Mouse (Mus musculus): ENCODE measurements at regions not wholly inside any gene's neighbourhood (a gene's known extent, or its start where the extent isn't known, plus 50 kb on each side); places are given as distances from the start of the nearest gene placed in this dataset.
"Not testable (repeated sequence)": the region's sequence is repeated elsewhere in the genome, so short reads cannot be mapped to it uniquely, and the experiment has no call there.

DNA sequence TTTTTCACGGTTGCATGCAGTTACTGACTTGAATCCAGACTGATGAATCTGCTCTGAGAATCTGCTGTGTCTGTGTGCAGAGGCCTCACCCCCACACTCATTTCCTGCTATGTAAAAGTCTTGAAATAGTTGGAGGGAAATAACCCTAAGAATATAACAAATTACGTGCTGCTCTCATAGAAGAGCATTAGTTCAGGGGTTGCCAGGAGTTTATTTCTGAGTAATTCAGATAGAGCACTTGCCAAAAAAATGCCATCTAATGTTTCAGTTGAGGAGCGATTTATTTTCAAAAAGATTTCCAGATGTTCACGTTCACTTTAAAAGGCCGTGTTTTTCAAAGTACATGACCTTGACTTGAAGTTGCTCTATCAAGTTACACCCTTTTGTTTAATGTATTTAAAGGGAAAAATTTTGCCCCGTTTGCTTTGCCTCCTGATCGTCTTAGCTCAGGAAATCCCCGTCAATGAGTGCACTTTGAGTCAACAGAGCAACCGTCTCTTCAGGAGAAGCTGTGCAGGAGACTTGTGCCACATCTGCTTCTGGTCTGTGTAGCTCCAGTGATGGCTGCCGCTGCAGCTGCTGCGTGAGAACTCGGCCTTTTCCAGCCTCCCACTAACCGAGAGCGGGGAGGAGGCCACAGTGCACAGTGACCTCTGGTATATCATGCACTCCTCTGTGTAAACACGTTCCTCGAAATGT is 50.9 kb upstream of the Sec61g start:
- peak; percentile 78 for ATAC-seq

GRCm38 (mm10) chr11:16561727-16562126 is 53.4 kb upstream of the Sec61g start:
- no peak for ATAC-seq

DNA sequence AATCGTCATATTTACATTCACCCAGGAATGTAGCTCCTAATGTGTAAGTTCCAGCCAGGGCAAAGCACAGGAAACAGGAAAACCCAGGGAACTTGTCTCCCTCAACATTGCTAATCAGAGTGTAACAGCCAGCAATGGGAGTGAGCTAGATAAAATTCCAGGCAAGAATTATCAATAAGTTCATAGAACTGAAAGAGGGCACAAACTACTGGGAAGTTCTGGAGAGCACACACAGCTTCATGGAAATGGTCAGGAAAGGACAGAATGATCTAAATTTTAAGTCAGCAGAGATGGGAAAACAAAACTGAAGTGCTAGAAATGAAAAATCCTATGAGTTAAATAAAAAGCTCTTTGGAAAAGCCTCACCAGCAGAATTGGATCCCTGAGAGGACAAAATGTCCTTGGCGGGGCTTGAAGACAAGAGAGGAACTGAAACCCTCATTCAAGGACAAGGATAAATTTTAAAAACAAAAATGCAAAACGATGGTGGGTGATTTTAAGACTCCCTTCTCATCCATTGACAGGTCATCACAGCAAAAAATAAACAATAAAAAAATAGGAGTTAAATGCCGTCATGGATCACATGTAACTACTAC is 80.9 kb upstream of the Sec61g start:
- ATAC-seq: no peak

DNA sequence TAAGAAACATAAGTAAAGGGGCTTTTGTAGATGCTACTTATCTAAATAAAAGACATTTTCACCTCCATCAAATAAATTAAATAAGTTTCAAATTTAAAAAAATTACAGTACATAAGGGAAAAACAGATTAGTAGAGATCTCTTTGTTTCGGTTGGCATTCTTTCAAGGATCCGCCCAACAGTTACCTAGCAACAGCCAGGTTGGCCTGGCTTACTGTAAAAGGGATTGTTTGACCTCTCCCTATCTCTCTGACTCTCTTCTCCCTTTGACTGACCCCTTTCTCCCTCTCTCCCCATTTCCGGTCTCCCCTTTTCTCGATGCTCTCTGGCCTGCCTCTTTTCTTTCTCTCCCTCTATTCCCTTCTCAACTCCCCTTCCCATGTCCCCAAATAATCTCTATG is 82.3 kb upstream of the Sec61g start:
- ATAC-seq: no peak

DNA sequence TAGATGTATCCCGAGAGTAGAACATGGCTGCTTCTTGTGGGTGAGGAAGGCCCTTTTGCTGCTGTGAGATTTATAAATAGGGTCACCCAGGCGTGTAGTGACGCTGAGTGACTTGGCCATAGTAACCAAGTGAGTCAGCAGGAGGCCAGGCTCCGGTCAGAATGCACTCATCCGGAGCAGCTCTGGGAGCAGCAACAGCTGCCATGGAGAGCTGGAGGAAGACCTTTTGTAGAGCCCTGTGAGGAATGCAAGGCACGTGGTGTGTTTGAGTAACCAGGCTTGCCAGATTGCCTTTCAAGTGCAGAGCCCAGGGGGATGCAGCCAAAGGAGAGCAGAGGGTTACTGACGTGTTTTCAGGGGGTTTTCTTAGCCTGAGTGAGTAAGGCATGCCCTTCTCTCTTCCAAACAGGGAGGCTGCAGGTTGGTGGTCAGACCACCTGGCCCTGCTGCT is 83.2 kb upstream of the Sec61g start:
- ATAC-seq: no peak

DNA sequence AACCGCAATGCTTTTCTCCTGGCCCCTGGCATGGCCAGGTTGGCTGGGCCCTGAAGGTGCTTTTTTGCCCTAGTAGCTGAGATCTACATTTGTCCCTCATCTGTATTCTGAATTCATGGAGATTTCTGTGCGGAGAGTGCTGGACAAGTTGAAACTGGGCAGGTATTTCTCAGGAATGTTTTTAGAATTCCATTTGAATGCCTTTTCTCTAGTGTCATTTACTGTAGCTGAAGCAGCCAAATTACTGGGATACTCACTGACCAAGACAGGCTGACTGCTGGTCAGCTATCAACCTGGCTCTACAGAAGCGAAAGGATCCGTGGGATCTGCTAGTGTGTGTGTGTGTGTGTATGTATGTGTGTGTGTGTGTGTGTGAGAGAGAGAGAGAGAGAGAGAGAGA is 83.7 kb upstream of the Sec61g start:
- no peak for ATAC-seq

GRCm38 (mm10) chr11:16592766-16593165 is 84.5 kb upstream of the Sec61g start:
- no peak for ATAC-seq

- ATAC-seq: no peak
Observed at GRCm38 (mm10) chr11:16594832-16595231, 86.5 kb upstream of the Sec61g start.

DNA sequence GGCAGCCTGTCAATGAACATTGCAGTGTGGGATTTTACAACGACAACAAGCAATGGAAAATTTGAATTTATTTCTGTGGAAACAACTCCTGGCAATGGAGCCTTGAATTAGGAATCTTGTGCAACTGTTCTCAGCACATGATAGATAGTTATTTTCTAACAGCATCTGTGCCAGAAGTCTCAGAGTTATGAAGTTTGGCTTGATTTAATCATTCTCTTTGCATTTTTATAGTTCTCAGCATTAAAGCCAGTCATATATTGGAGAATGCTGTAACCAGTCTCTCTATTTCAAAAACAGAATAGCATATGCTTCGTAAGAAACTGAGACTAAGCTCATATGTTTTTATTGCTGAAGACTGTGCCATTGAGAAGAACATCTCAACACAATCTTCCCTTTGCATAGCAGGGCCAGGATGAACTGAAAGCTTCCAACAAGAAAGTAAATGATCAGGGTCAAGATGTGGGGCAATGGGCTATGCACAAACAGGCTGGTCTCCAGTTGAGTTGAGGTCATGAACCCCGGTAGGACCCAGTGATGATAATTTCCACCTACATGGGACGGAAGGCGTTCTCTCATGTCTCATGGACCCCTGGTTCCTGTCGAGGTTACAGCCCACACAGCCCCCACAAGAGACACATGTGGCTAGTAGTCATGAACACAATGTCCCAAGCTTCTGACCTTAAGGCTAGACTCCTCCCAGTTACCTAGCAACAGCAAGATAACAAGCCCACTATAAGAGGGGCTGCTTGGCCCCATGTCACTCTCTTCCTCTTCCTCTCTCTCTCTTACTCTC is 89.0 kb upstream of the Sec61g start:
- ATAC-seq: no peak

- ATAC-seq: no peak
Observed at GRCm38 (mm10) chr11:16602947-16603346, 94.7 kb upstream of the Sec61g start.

DNA sequence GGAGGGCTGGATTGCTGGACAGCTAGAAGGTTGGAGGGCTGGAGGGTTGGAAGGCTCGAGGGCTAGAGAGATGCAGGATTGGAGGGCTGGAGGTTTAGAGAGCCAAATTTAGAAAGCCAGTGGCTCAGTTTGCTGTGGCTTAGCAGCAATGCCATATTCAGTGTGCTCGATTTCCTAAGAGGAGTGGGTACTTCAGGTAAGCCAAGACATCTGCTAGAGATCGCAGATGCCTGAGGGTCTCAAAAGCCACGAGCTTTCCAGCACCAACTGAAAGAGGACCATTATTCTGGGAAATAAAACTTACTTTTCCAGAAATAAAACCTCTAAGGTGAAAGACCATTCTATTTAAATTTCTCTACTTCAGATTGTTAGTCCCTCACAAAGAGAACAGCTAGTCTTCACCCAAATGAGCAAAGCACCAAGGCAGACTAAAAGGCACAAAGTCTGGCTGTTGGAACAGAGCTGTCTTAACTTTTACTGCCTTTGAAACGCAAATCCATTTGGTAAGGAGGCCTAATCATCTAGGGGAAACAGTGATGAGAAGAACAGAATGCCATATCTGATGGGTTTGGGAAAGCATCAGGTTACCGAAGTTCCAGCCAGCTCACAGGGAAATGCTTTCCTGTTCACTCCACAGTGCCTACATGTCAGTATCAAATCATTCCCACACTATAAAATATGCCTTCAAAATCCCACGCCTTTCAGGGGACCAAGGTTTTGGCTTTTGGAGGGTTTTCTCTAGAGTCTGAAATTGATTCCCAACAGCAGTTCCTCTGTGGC is 98.3 kb upstream of the Sec61g start:
- no peak for ATAC-seq

DNA sequence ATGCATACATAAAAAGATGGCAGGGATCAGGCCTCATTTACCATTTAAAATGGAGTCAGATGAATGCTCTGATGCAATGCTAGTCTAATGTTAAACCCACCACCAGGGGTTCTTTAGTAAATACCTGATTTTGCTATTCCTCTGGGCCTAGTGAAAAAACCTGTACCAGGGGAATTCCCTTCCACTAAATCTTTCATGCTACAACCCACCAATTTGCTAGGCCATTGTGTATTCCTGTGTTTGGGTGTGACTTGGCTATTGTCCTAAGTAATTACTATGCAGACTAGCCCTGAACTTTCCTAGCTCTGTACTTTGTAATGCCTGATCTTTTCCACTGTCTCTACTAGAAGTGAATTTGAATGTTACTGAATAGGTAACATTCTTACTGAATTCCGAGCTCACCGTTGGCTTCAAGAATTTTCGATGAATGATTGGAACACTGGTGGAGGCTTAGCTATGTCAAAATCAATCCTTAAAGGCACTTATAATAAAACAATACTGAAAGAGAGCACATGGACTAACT is 99.7 kb upstream of the Sec61g start:
- not testable (repeated sequence) for ATAC-seq

- no peak for ATAC-seq
Observed at GRCm38 (mm10) chr11:16611741-16612140, 103.5 kb upstream of the Sec61g start.

GRCm38 (mm10) chr11:16612524-16612923 is 104.2 kb upstream of the Sec61g start:
- no peak for ATAC-seq

- no peak for ATAC-seq
Observed at GRCm38 (mm10) chr11:16619736-16620135, 111.5 kb upstream of the Sec61g start.

DNA sequence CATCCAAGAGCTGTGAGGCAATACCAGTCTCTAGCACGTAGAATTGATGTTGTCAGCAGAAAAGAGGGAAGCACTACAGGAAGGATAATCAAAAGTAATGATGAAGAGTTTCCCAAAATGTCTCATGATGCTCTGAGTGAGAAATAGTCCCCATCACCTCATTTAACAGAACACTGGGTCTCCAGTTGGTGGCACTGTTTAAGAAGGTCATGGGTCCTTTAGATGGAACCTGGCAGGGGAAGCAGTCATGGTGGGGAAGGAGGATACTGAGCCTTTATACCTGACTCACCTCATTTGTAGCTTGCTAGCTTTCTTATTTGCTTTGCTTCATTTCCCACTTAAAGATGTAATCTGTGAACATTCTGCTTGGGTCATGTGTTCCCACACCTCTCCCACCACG is 115.4 kb upstream of the Sec61g start:
- ATAC-seq: no peak

- ATAC-seq: no peak
Observed at GRCm38 (mm10) chr11:16627294-16628085, 119.2 kb upstream of the Sec61g start.

DNA sequence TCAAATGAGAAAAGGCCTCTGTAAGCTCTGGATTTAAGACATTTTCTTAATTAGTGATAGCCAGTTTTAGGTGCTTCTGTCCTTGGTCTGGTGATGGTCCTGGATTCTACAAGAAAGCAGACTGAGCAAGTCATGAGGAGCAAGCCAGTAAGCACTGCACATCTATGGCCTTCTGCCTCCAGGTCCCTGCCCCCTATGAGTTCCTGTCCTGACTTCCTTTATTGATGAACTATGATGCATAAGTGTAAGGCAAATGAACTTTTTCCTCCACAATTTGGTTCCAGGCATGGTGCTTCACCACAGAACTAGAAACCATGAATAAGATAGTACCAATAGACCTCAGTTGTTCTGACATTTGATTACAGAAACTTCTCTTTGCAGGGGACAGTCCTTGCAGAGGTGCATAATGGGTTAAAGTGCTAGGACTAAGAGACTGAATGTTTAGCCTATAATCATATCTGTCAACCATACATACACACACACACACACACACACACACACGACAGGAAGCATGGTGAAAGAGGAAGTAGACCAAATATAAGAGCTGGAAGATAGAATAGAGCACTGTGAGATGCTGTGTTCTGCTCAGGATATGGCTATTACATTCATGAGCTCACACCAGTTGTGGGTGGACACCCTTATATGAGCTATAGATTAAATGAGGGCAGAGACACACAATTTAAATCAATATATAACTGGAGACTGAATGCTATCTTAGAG is 121.3 kb upstream of the Sec61g start:
- no peak for ATAC-seq

DNA sequence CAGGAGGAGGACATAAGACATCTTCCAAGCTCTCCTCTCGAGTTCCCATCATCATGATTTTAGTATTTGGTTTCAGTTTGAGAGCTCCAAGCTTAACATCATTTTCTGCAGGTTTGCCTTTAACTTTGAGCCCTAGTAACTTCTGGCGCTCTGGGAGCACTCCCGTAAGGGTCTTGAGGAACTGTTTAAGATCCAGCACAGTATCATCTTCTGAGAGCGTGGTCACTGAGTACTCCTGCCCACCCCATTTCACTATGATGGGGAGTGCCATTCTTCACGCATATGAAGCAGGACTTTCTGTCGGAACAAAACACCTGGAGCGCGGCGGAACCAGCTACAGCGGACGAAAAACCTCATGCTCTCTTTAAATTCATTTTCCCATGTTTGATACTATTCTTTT is 116.2 kb upstream of the Egfr start:
- ATAC-seq: not testable (repeated sequence)

- no peak for ATAC-seq
Observed at GRCm38 (mm10) chr11:16637679-16638078, 114.3 kb upstream of the Egfr start.

DNA sequence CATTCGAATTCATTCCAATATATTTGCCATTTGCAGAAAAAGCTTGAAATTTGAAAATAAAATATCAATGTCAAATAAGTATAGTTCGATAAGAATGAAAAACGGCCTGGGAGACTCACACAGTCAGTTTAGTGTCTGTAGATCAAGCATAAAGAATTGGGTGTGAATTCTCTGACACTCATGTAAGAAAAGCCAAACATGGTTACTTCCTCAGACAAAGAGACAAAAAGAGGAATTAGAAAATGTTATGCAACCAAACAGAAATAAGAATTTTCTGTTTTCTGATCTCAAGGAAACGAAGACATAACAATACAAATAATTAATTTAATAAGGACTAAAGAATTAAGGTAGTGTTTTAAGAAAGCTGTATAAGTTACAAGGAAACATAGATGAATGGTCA is 113.7 kb upstream of the Egfr start:
- ATAC-seq: no peak

Measured in activated CD4-positive, CD25-positive, alpha-beta regulatory T cell, adult 4 months (primary cell).